Mouse (Mus musculus) embryo, embryonic 10.5 days (tissue): ENCODE data around the gene Ap1m2.
"Not testable (repeated sequence)": the region's sequence is repeated elsewhere in the genome, so short reads cannot be mapped to it uniquely, and the experiment has no call there.

Experiments
- DNase-seq: peaks from one replicate; pipeline ENCODE4 v3.0.0-alpha.2; 2015; ENCODE audit warnings: low spot score

Gene Ap1m2

GRCm38 (mm10) chr9:21288404-21289336 is 23.5 kb downstream of the Ap1m2 start:
- no peak for DNase-seq

DNA sequence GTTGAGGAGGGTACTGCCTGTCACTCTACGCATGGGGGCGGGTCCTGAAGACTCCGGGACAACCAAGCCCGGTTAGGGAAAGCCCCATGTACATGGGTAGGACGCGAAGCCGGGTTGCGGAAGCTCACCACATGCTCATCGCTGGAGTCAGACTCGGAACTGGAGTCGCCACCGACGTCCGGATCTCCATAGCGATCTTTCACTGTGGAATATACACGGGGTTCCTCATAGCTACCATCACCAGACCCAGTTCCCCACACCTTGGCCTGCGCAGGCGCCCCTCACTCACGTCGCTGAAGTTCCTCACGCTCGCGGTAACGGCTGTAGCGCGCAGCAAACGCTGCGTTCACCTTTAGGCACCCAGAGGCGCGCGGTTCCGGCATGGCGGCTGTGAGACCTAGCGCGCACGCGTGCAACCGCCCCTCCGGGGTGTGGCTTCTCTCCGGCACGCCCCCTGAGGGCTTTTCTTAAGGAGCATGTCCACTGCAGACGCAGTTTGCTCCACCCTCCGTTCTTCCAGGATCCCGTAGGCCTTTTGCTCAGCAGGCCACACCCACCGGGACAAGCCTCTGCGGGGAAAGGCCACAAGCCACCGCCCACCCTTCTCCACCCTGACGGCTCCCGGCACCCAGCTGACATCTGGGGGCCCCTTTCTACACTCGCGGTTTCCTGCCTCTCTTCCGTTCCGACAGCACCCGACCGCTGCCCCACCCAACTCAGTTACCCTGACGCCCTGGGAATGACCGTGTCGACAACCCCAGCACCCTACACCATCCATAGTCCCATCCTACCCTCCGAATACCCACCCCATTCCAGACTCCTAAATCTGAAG is 24.4 kb downstream of the Ap1m2 start, which contains the start of gene Kri1:
Gene Kri1, minus strand, starts transcription at position 399 of the 832 bp plus-strand sequence.
- peak; percentile 98 for DNase-seq

- no peak for DNase-seq
Observed at GRCm38 (mm10) chr9:21286753-21287152, 25.4 kb downstream of the Ap1m2 start.

DNA sequence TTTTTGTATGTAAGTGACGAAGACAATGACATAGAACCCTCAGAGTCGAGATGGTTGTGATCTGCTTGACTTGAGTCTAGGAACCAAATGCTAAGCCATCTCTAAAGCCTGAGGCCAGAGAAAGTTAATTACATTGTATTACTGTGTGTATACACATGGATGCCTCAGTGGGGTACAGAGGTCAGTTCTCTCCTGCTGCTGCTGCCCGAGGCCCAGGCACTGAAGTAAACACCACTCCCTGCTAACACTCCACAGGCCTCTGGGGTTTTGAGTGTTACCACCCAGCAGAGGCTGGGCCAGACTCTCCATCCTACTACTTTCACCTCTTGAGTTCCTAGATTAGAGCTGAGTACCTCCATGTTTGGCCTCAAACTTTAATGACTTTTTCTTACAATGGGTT is 28.1 kb downstream of the Ap1m2 start:
- DNase-seq, result no peak

- DNase-seq, result no peak
Observed at GRCm38 (mm10) chr9:21283591-21283990, 28.5 kb downstream of the Ap1m2 start.

DNA sequence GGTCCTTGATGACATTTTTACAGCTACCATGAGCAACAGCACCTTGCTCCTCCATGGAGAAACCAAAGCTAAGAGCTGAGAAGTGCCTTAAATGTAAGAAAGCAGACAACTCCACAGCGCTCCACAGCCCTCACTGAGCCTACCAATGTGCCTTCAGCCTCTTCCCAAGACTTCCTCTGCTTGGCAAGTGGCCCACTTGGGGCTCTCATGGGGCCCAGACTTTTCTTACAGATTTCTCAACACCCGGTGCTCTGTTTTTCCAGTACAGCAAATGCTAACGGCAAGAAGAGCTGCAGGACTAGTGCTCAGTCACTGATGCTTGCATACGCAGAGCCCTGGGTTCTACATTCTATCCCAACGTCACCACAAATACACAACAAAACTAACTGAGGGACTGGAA is 34.4 kb downstream of the Ap1m2 start:
- no peak for DNase-seq

- DNase-seq, result no peak
Observed at GRCm38 (mm10) chr9:21276307-21276706, 35.8 kb downstream of the Ap1m2 start.

GRCm38 (mm10) chr9:21275727-21276126 is 36.4 kb downstream of the Ap1m2 start:
- no peak for DNase-seq

DNA sequence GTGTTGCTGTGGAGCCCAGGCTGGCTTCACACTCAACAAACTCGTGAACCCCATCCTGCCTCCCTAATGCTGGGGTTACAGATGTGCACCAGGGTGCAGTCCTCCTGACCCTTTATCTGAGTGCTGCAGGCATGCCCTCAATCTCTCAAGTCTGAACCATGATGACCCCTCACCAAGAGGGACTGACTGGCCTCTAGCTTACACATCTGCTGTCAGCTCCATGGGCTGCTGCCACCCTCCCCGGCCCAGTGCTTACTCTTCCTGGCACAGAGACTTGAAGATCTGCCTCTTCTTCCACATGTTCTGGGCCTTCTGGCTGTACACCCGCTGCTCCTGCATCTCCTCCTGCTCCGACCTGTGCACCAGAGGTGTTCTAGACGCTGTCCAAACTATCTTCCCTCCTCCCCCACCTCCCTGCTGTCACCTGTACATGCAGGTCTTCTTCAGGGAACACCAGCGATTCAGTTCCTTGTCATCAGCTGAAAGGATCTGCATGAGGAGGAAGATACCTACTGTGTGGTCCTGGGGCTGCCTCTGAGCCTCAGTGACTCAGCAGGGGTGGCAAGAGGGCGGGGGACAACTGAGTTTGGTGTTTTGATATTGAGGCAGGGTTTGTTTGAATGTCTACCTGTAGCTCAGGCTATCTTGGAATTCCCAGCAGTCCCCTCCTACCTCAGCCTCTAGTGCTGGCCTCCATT is 37.0 kb downstream of the Ap1m2 start:
- DNase-seq, result no peak

- no peak for DNase-seq
Observed at GRCm38 (mm10) chr9:21274336-21274735, 37.8 kb downstream of the Ap1m2 start.

- DNase-seq, result no peak
Observed at GRCm38 (mm10) chr9:21273520-21274228, 38.5 kb downstream of the Ap1m2 start.

DNA sequence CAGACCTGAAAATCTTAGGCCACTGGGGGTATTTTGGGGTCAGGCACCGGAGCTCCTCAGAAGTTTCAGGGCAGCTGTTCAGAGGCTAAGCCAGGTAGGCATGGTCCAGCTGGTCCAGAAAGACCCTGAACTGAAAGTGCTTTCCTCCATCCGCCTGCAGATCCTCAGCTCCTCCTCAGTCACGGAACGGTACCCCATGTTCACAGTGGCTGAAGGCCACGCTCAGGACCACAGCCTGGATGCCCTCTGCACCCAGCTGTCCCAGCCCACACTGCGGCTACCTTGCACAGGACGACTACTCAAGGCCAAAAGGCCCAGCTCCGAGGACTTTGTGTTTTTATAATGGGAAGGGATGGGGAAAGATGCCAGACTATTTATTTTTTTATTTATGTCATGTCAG is 39.0 kb downstream of the Ap1m2 start:
- DNase-seq, result no peak

DNA sequence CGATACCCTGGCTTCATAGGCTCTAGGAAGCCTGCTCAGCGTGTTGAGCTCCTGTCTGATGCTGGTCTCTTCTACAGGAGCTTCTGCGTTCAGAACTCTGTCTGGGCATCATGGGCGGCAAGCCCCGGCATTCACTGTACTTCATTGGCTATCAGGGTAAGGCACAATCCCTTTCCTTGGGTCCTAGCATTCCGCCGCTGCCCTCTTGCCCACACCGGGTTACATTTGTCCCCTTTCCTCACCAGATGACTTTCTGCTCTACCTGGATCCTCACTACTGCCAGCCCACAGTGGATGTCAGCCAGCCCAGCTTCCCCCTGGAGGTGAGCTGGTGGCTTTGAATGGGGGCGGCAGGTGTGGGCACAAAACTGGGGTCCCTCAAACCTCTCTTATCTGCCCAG is 39.7 kb downstream of the Ap1m2 start:
- no peak for DNase-seq

DNA sequence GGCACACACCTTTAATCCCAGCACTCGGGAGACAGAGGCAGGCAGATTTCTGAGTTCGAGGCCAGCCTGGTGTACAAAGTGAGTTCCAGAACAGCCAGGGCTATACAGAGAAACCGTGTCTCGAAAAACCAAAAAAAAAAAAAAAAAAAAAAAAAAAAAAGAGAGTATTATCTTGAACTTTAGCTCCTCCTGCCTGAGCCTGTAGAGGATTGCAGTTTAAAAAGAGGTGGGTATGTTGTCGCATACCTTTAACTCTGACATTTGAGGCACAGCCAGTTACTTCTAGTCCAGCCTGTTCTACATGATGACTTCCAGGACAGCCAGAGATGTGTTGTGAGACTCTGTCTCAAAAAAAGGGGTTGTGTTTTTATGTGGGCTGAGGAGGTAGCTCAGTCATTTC is 42.5 kb downstream of the Ap1m2 start:
- not testable (repeated sequence) for DNase-seq

GRCm38 (mm10) chr9:21268305-21268704 is 43.8 kb downstream of the Ap1m2 start:
- DNase-seq, result no peak

- no peak for DNase-seq
Observed at GRCm38 (mm10) chr9:21266889-21267288, 45.2 kb downstream of the Ap1m2 start.

DNA sequence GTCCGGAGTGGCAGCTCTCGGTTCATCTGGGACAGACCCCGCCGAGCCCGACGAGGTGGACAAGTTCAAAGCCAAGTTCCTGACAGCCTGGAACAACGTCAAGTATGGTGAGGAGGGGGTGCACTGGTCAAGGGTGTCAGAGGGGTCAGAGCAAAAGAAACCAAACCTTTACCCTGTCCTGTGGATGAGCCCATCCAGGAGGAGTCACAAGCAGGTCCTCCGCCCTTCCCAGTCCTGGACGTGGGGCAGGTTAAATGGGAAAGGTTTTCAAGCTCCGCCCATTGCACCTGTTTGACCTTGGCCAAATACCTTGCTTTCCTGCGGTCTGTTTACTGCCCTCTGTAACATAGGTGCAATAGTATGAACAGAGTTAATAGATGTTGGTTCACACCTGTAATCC is 46.5 kb downstream of the Ap1m2 start:
- no peak for DNase-seq

DNA sequence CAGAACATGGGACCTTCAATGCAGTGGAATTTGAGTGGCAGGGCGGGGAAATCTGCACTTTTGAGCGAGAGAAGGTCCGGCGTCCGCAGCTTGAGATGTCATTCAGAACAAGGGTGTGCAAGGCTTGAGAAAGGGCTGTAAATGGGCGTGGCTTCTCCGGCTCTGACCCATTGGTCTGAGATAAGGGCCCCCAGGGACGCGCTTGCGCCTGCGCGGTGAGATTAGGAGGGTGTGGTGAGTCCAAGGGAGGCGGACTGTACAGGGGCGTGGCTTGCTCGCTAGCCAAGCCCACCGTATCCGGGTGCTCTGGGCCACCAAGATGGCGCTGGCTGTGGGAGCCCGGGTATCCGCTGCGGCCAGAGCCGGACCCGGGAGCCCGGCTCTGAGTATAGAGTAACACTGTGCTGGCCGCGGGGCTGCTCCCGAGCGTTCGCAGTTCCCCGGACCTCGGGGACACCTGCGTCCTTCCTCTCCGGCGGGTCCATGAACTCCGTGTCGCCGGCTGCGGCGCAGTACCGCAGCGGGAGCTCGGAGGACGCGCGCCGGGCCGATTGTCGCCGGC is 47.1 kb downstream of the Ap1m2 start, which contains the start of gene Atg4d:
Gene Atg4d, plus strand, starts transcription at position 294 of the 562 bp plus-strand sequence.
- peak; percentile 99 for DNase-seq

DNA sequence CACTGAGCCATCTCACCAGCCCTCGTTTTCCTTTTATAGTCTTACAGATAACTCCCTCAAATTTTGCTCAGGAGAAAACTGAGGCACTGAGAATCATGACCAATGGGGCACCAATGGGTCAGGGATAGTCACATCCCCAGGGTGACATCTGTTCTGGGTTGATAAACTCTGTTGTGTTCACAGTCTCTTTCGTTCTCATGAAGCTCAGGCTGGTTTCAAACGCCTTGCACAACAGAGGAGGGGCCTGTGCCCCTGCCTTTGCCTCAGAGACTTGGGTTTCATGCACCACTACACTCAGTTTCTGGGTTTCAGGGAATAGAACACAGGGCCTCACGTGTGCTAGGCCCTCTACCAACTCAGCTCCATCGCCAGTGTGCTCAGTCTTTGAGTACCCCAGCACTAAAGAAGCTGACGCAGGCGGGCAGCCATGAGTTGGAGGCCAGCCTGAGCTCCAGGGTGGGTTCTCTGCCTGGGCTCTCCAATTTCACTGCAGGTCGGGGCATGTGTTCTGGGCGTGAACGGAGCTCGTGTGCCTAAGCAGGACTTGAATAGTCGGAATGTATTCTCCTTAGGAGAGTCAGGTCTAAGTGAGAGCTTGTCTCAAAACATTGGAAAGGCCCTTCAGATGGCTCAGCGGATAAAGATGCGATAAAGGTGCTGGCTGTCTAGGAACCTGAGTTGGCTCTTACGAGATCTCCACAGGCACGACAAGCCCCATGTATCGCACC is 47.7 kb downstream of the Ap1m2 start:
- DNase-seq, result peak; percentile 6

DNA sequence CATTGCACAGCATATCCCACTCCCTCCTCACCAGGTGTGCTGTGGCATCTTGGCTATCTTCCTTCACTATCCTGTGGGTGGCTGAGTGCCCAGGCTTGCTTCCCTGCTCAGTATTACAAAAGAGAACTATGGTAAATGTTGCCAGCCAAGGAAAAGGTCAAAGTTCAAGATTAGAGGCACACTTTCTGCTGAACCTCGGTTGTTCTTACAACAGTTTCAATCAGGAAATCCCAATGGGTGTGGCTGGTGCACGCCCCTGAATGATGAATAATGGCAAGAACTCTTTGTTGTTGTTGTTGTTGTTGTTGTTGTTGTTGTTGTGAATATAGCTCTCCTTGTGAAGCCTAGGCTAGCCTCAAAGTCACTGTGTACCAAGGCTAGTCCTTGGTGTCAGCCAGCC is 50.3 kb downstream of the Ap1m2 start:
- DNase-seq, result no peak
